Mouse (Mus musculus): ENCODE results near the gene Ankrd26. TPM values are rescaled to one million over a fixed set of nuclear protein-coding genes. Genes with fewer than 3 reads are reported as not detected.
"Not testable (repeated sequence)": the region's sequence is repeated elsewhere in the genome, so short reads cannot be mapped to it uniquely, and the experiment has no call there.

Gene Ankrd26
- polyA plus RNA-seq, 1 experiment from 2014 or later = 25.8 TPM

DNA sequence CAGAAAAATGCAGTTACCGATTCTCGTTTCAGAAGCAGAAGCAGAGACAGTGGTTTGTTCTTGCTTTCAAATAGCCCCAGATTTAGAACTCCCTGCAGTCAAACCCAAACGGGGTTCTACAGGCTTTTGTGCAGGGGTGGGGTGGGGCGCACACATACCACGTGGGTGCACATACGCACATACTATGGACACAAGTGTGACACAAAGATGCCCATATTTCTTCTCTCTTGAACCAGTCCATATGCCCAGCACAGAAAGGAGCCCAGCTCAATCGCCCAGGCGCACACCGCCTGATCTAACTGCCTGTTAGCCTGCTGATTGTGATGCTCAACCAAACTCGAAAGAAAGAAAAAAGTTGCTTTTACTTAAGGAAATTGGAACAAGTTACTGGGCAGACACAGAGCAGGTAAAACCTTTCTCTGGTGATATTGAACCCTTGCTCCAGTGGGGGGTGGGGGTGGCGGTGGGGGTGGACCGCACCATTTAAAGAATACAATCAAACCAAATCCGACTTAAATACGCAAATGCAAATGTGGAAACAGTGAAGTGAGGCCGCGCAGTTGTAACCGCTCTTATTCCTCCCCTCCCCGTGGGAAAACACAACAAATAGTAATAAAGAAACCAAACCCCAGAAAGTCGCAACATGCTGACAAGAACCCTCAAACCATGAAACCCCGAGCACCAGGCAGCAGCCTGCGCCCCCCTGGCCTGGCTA lies 30.8 kb upstream of the Ankrd26 start:
- Histone ChIP-seq H3K4me2 (ENCODE audit: low read depth, low read length, severe bottlenecking) (peak overlapping the region; percentile 91), H3K27me3 (ENCODE audit: control insufficient read depth, insufficient read depth, low read length) (peaks cover 7% of the 10 kb centered on the region; the same call in 1 of the 2 replicates), H3K9ac (ENCODE audit: low read length) (peak overlapping the region; percentile 52), H3K4me1 (replicated peaks; ENCODE audit: control insufficient read depth, insufficient read depth, low read length) (peaks cover 6% of the 10 kb centered on the region; the same call in 1 of the 2 replicates), H3K27ac (ENCODE audit: low read depth, low read length) (no peak overlapping the region), H3K36me3 (ENCODE audit: control insufficient read depth, insufficient read depth, low read length) (no peaks in the 10 kb centered on the region), H3K4me3 (ENCODE audit: low read depth, low read length) (peak overlapping the region; percentile 39), H3K9me3 (ENCODE audit: control insufficient read depth, low read length) (no peaks in the 10 kb centered on the region)
- ATAC-seq (replicated peaks; ENCODE audit: low FRiP score) (peak; percentile 32), DNase-seq (ENCODE audit: low spot score) (peak; percentile 55)
- WGBS = 14% methylated on average over 21 of the region's 21 CpGs

DNA sequence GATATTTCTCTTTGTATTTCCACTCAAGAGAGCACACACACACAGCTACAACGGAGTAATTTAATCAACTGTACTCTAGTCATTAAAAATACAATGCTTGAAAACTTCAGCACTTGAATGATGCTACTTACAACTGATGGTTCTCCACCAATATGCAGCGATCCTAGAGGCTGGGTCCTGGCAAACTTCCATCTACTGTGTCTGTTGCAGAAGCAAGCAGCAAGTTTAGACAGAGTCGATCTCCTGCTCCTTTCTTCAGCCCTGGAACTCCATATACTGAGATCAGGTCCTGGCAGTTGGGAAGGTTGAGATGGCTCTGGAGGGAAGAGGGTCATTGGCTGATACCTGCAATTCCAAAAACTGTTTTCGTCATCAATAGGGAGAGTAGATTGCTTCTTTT lies 16.7 kb upstream of the Ankrd26 start:
- 79% methylated on average over 4 of the region's 4 CpGs for WGBS
- not testable (repeated sequence) for H3K27me3 ChIP-seq (ENCODE audit: control insufficient read depth, insufficient read depth, low read length); H3K4me1 ChIP-seq (replicated peaks; ENCODE audit: control insufficient read depth, insufficient read depth, low read length); H3K9ac ChIP-seq (ENCODE audit: low read length); H3K36me3 ChIP-seq (ENCODE audit: control insufficient read depth, insufficient read depth, low read length); H3K4me2 ChIP-seq (ENCODE audit: low read depth, low read length, severe bottlenecking); H3K4me3 ChIP-seq (ENCODE audit: low read depth, low read length); ATAC-seq (replicated peaks; ENCODE audit: low FRiP score); H3K9me3 ChIP-seq (ENCODE audit: control insufficient read depth, low read length); H3K27ac ChIP-seq (ENCODE audit: low read depth, low read length); DNase-seq (ENCODE audit: low spot score)

DNA sequence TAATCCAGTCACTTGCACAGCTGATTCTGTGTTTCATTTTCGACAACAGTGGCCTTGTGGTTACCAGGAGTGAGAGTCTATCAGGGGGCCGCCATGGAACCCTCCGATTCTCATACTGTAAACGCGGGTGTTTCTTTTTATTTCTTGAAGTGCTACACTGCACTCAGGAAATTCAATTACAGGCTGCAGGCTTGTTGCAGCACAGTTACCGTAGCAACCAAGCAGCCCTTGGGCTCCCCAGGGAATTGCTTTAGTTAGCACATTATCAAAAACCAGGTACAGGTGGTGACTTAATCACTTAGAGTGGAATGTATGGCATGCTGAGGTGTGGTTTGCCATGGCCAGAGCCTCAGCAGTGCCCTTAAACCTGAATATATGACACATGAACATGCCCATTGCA lies 12.3 kb upstream of the Ankrd26 start:
- H3K9ac ChIP-seq (ENCODE audit: low read length) = no peak overlapping the region
- ATAC-seq (replicated peaks; ENCODE audit: low FRiP score) = no peak

DNA sequence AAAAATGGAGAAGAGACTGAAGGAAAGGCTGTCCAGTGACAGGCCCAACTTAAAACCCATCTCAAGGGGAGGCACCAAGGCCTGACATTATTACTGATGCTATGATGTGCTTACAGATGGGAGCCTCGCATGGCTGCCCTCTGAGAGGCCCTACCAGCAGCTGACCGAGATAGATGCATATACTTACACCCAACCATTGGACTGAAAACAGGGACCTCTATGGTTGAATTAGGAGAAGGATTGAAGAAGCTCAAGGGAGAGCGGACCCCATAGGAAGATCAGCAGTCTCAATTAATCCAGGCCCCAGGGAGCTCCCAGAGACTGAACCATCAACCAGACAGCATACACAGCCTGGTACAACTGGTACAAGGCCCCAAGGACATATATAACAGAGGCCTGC lies 5.8 kb upstream of the Ankrd26 start:
- no peak overlapping the region for H3K27ac ChIP-seq (ENCODE audit: low read depth, low read length)
- ATAC-seq (replicated peaks; ENCODE audit: low FRiP score) = no peak
- no peaks in the 10 kb centered on the region for H3K27me3 ChIP-seq (ENCODE audit: control insufficient read depth, insufficient read depth, low read length)

More for the DNA sequence above, 12.3 kb upstream of the Ankrd26 start:
- H3K4me3 ChIP-seq (ENCODE audit: low read depth, low read length) = no peak overlapping the region
- H3K4me1 ChIP-seq (replicated peaks; ENCODE audit: control insufficient read depth, insufficient read depth, low read length) = no peaks in the 10 kb centered on the region
- WGBS = 78% methylated on average over 6 of the region's 6 CpGs
- H3K27me3 ChIP-seq (ENCODE audit: control insufficient read depth, insufficient read depth, low read length) = no peaks in the 10 kb centered on the region
- no peak overlapping the region for H3K27ac ChIP-seq (ENCODE audit: low read depth, low read length)
- H3K36me3 ChIP-seq (ENCODE audit: control insufficient read depth, insufficient read depth, low read length) = no peaks in the 10 kb centered on the region
- H3K9me3 ChIP-seq (ENCODE audit: control insufficient read depth, low read length) = no peaks in the 10 kb centered on the region
- no peak for DNase-seq (ENCODE audit: low spot score)
- no peak overlapping the region for H3K4me2 ChIP-seq (ENCODE audit: low read depth, low read length, severe bottlenecking)

DNA sequence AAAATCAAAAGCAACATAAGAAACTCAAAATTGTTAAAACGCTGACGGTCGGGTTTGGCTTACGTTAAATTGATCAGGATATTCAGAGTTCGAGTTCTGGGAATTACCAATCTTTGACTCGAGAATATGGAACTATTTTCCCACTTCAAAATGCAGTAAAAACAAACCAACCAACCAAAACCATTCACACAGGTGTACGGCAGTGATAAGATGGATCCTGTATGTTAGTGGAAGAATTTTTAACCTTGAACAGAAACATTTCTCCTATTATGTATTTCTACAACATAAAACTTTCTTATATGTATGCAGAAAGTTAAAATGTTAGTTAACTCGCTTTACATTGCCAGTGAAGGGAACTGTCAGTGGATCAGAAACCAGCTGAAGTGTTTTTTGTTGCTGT lies 801 bp downstream of the Ankrd26 start:
- Histone ChIP-seq H3K9ac (ENCODE audit: low read length) (peak overlapping the region; percentile 91), H3K36me3 (ENCODE audit: control insufficient read depth, insufficient read depth, low read length) (peaks cover 3% of the 10 kb centered on the region; the same call in 1 of the 2 replicates), H3K9me3 (ENCODE audit: control insufficient read depth, low read length) (no peaks in the 10 kb centered on the region), H3K27me3 (ENCODE audit: control insufficient read depth, insufficient read depth, low read length) (no peaks in the 10 kb centered on the region), H3K4me3 (ENCODE audit: low read depth, low read length) (peak overlapping the region; percentile 64), H3K27ac (ENCODE audit: low read depth, low read length) (no peak overlapping the region), H3K4me1 (replicated peaks; ENCODE audit: control insufficient read depth, insufficient read depth, low read length) (peaks cover 9% of the 10 kb centered on the region; the same call in 1 of the 2 replicates), H3K4me2 (ENCODE audit: low read depth, low read length, severe bottlenecking) (peak overlapping the region; percentile 92)
- 85% methylated on average over 8 of the region's 8 CpGs for WGBS
- DNase-seq (ENCODE audit: low spot score) (no peak), ATAC-seq (replicated peaks; ENCODE audit: low FRiP score) (no peak)

More for the DNA sequence above, 5.8 kb upstream of the Ankrd26 start:
- no peak for DNase-seq (ENCODE audit: low spot score)
- Histone ChIP-seq H3K4me1 (replicated peaks; ENCODE audit: control insufficient read depth, insufficient read depth, low read length) (0 out of 2 replicates have a peak, but pooled peaks cover under 1% of the 10 kb centered on the region), H3K4me3 (ENCODE audit: low read depth, low read length) (no peak overlapping the region), H3K4me2 (ENCODE audit: low read depth, low read length, severe bottlenecking) (no peak overlapping the region), H3K9ac (ENCODE audit: low read length) (no peak overlapping the region), H3K36me3 (ENCODE audit: control insufficient read depth, insufficient read depth, low read length) (no peaks in the 10 kb centered on the region), H3K9me3 (ENCODE audit: control insufficient read depth, low read length) (no peaks in the 10 kb centered on the region)
- 93% methylated on average over 3 of the region's 3 CpGs for WGBS

DNA sequence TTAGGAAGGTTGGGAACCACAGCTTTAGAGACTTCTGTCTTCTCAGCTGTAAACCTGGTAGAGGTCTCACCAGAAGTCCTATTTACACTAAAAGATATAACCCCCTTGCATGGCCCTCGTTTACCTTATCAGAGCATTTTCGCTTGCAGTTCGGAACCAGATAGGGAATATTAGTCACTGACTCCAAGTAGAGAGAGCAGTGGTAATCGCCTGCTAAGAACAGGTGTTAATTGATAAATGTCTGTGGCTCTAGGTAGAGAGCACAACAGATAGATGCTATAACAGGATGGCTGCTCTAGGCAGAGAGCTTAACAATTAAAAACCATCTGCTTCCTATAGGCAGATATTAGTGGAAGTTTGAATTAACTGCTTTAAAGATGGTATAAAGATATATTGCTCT lies 23.4 kb downstream of the Ankrd26 start:
- DNase-seq (ENCODE audit: low spot score) (no peak), ATAC-seq (replicated peaks; ENCODE audit: low FRiP score) (no peak)
- H3K27me3 ChIP-seq (ENCODE audit: control insufficient read depth, insufficient read depth, low read length) = no peaks in the 10 kb centered on the region
- no peaks in the 10 kb centered on the region for H3K4me1 ChIP-seq (replicated peaks; ENCODE audit: control insufficient read depth, insufficient read depth, low read length)
- H3K4me2 ChIP-seq (ENCODE audit: low read depth, low read length, severe bottlenecking) = no peak overlapping the region
- no peaks in the 10 kb centered on the region; the same call in 1 of the 2 replicates for H3K36me3 ChIP-seq (ENCODE audit: control insufficient read depth, insufficient read depth, low read length)
- H3K9me3 ChIP-seq (ENCODE audit: control insufficient read depth, low read length) = no peaks in the 10 kb centered on the region
- H3K4me3 ChIP-seq (ENCODE audit: low read depth, low read length) = no peak overlapping the region
- 94% methylated on average over 4 of the region's 4 CpGs for WGBS
- H3K27ac ChIP-seq (ENCODE audit: low read depth, low read length) = no peak overlapping the region
- H3K9ac ChIP-seq (ENCODE audit: low read length) = no peak overlapping the region

DNA sequence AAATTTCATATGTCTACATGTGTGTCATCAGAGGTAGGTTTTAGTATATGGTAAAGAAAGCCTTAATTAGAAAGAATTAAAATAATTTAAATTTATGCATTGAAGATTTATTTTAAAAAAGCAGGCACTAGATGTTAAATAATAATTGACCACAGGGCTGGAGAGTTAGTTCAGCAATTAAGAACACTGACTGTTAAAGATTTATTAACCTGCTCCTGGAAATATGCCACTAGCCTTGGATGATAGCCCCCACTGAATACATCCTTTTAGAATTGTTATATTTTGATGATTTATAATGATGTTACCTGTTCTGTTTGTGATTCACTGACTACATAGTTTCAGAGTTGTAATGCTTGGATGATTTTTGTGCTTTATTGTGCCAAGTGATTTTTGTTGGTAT lies 24.8 kb downstream of the Ankrd26 start:
- not testable (repeated sequence) for H3K9me3 ChIP-seq (ENCODE audit: control insufficient read depth, low read length); DNase-seq (ENCODE audit: low spot score); ATAC-seq (replicated peaks; ENCODE audit: low FRiP score); H3K36me3 ChIP-seq (ENCODE audit: control insufficient read depth, insufficient read depth, low read length); H3K4me3 ChIP-seq (ENCODE audit: low read depth, low read length); H3K27ac ChIP-seq (ENCODE audit: low read depth, low read length); H3K4me2 ChIP-seq (ENCODE audit: low read depth, low read length, severe bottlenecking); H3K4me1 ChIP-seq (replicated peaks; ENCODE audit: control insufficient read depth, insufficient read depth, low read length); H3K27me3 ChIP-seq (ENCODE audit: control insufficient read depth, insufficient read depth, low read length); H3K9ac ChIP-seq (ENCODE audit: low read length)

DNA sequence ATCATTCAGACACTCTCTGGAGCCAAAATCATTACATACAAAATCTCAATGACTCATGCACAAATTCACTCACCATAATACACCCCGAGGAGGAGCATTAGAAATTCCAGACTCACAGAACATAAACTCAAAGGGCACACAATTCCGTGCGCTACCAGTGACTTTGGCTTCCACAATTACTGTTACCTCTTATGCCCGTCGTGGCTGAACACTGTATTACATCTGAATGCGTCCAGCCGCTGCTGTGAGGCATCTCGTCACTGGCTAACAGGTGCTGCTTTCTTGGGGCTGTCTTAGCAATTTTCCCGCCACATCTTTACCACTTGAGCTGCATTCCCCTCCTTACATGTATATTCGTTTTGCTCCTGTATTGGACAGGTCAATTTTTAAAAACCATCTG lies 26.7 kb downstream of the Ankrd26 start:
- Histone ChIP-seq H3K4me2 (ENCODE audit: low read depth, low read length, severe bottlenecking) (no peak overlapping the region), H3K27me3 (ENCODE audit: control insufficient read depth, insufficient read depth, low read length) (no peaks in the 10 kb centered on the region), H3K27ac (ENCODE audit: low read depth, low read length) (no peak overlapping the region), H3K9me3 (ENCODE audit: control insufficient read depth, low read length) (no peaks in the 10 kb centered on the region), H3K9ac (ENCODE audit: low read length) (no peak overlapping the region), H3K36me3 (ENCODE audit: control insufficient read depth, insufficient read depth, low read length) (peaks cover 8% of the 10 kb centered on the region; the same call in 1 of the 2 replicates), H3K4me3 (ENCODE audit: low read depth, low read length) (no peak overlapping the region), H3K4me1 (replicated peaks; ENCODE audit: control insufficient read depth, insufficient read depth, low read length) (no peaks in the 10 kb centered on the region)
- ATAC-seq (replicated peaks; ENCODE audit: low FRiP score) = no peak
- DNase-seq (ENCODE audit: low spot score) = no peak
- WGBS = 90% methylated on average over 10 of the region's 10 CpGs

DNA sequence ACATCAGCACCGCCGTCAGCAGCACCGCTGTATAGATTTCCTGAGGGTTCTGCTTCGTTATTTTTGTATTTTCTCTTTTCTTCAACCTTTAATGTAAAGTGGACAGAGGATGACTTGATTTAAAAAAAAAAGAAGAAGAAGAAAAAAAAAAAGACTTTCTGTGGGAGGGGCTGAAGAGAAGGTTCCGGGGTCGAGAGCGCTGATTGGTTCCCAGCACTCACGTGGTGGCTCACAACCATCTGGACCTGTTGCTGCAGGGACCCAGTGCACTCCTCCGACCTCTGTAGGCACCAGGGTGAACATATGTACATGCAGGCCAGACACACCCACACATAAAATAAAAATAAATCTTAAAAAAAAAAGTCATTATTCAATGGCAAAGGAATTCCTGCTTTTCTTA lies 28.6 kb downstream of the Ankrd26 start:
- no peak overlapping the region for H3K27ac ChIP-seq (ENCODE audit: low read depth, low read length)
- peaks cover 8% of the 10 kb centered on the region; the same call in 1 of the 2 replicates for H3K36me3 ChIP-seq (ENCODE audit: control insufficient read depth, insufficient read depth, low read length)
- H3K4me3 ChIP-seq (ENCODE audit: low read depth, low read length) = no peak overlapping the region
- no peak overlapping the region for H3K9ac ChIP-seq (ENCODE audit: low read length)
- no peak overlapping the region for H3K4me2 ChIP-seq (ENCODE audit: low read depth, low read length, severe bottlenecking)
- no peaks in the 10 kb centered on the region for H3K4me1 ChIP-seq (replicated peaks; ENCODE audit: control insufficient read depth, insufficient read depth, low read length)
- no peak for DNase-seq (ENCODE audit: low spot score)
- no peak for ATAC-seq (replicated peaks; ENCODE audit: low FRiP score)
- WGBS = 85% methylated on average over 9 of the region's 9 CpGs
- H3K27me3 ChIP-seq (ENCODE audit: control insufficient read depth, insufficient read depth, low read length) = no peaks in the 10 kb centered on the region
- no peaks in the 10 kb centered on the region for H3K9me3 ChIP-seq (ENCODE audit: control insufficient read depth, low read length)
